Mouse (Mus musculus) CH12.LX (cell line): ENCODE results near the gene Trpv3.

Source experiments
- BHLHE40 ChIP-seq: IDR thresholded peaks from 2 replicates; pipeline ENCODE4 v1.6.1; 2011; ENCODE audit warnings: mild to moderate bottlenecking, low read depth, low read length, improper control_type of control experiment
- CTCF ChIP-seq, 2 experiments: IDR thresholded peaks in 1 of 2; conservative IDR thresholded peaks in 1 of 2; 2 replicates each; pipeline ENCODE4 v1.5.1; 2011 to 2012; ENCODE audit warnings: low read depth in 2 of 2, low read length in 2 of 2, improper control_type of control experiment in 1 of 2, inconsistent platforms in 1 of 2, mild to moderate bottlenecking in 1 of 2, moderate library complexity in 1 of 2
- E2F4 ChIP-seq: IDR thresholded peaks from 2 replicates; pipeline ENCODE4 v1.6.1; 2011; ENCODE audit warnings: low read depth, low read length, improper control_type of control experiment; ENCODE audit not compliant: insufficient replicate concordance
- EP300 ChIP-seq: IDR thresholded peaks from 2 replicates; pipeline ENCODE4 v1.6.1; 2011; ENCODE audit warnings: low read length, improper control_type of control experiment
- HCFC1 ChIP-seq: IDR thresholded peaks from 2 replicates; pipeline ENCODE4 v1.6.1; 2012; ENCODE audit warnings: low read depth, mild to moderate bottlenecking, inconsistent platforms, low read length, improper control_type of control experiment
- MAFK ChIP-seq: IDR thresholded peaks from 2 replicates; pipeline ENCODE4 v1.6.1; 2011; ENCODE audit warnings: low read length, improper control_type of control experiment; ENCODE audit not compliant: insufficient replicate concordance
- MAX ChIP-seq: IDR thresholded peaks from 2 replicates; pipeline ENCODE4 v1.6.1; 2011; ENCODE audit warnings: low read length, improper control_type of control experiment
- POLR2A ChIP-seq: IDR thresholded peaks from 2 replicates; pipeline ENCODE4 v1.6.1; 2011; ENCODE audit warnings: low read depth, mild to moderate bottlenecking, improper control_type of control experiment, low read length
- SMC3 ChIP-seq: IDR thresholded peaks from 2 replicates; pipeline ENCODE4 v1.6.1; 2011; ENCODE audit warnings: low read depth, low read length, improper control_type of control experiment

DNA sequence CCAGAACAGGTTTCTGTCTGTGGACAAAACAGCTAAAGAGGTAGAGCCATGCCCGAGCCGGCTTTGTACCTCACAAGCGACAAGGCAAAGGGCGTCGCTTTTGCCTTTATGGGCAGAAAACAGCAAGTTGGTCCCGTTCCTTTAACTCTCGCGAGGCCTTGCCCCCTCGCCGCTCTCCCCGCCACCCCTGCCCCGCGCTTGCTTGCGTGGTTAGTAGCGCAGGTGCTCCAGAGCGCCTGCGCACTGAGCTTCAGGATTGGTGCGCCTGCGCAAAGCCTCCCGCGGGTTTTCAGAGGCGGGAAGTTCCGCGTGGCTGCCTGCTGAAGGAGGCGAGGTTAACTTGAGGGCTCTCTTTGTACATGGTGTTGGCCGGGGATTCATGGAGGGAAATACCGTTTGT lies 62.3 kb downstream of the Trpv3 start, which contains the start of the genes Aspa, Gm49340 and Spata22:
- TF ChIP-seq POLR2A (no peak), CTCF (conservative IDR thresholded peaks at IDR 0.05 in 1 of 2, IDR thresholded peaks at IDR 0.05 in 1 of 2; ENCODE audit: low read depth in 2 of 2, low read length in 2 of 2) (no peak), HCFC1 (no peak), SMC3 (no peak), BHLHE40 (no peak), E2F4 (no peak), MAX (no peak), EP300 (no peak), MAFK (no peak)
